Mouse (Mus musculus): ENCODE data around the gene Btbd11. TPM values are rescaled to one million over a fixed set of nuclear protein-coding genes. Genes with fewer than 3 reads are reported as not detected.
A peak's percentile ranks its signal among the peaks of the same experiment; 100 is the strongest.

Gene Btbd11
- polyA plus RNA-seq, 1 experiment from 2014 or later, result 6.5 TPM

DNA sequence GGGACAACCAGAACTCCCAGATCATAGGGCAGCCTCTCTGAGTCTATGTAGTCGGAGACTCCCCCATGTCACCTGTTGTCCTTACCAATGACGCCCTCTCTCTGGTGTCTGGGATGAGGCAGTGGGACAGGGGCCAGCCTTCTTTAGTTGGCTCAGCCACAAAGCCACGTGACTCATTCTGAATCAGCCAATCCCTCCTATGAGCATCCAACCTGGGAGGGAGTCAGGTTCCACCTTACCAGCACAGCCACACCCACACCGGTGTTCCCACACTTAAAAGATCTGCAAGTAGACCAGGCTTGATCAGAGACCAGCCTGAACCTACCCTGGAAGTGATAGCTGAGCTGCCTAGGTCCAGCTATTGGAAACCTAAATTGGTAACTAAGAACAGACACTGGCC is 141.1 kb downstream of the Btbd11 start:
- 0 out of 2 replicates have a peak, but pooled peaks cover 2% of the 10 kb centered on the region for H3K4me1 ChIP-seq (replicated peaks; ENCODE audit: control insufficient read depth, insufficient read depth, low read length)
- 69% methylated on average over 4 of the region's 4 CpGs for WGBS
- H3K36me3 ChIP-seq (ENCODE audit: control insufficient read depth, insufficient read depth, low read length), result no peaks in the 10 kb centered on the region
- H3K9ac ChIP-seq (ENCODE audit: low read length), result no peak overlapping the region
- no peak overlapping the region for H3K27ac ChIP-seq (ENCODE audit: low read depth, low read length)
- no peak for ATAC-seq (replicated peaks; ENCODE audit: low FRiP score)
- no peak for DNase-seq (ENCODE audit: low spot score)
- no peak overlapping the region for H3K4me3 ChIP-seq (ENCODE audit: low read depth, low read length)
- H3K4me2 ChIP-seq (ENCODE audit: low read depth, low read length, severe bottlenecking), result no peak overlapping the region
- no peaks in the 10 kb centered on the region for H3K9me3 ChIP-seq (ENCODE audit: control insufficient read depth, low read length)
- H3K27me3 ChIP-seq (ENCODE audit: control insufficient read depth, insufficient read depth, low read length), result no peaks in the 10 kb centered on the region

GRCm38 (mm10) chr10:85533192-85533710 is 146.6 kb downstream of the Btbd11 start:
- Histone ChIP-seq H3K9me3 (ENCODE audit: control insufficient read depth, low read length) (no peaks in the 10 kb centered on the region), H3K27me3 (ENCODE audit: control insufficient read depth, insufficient read depth, low read length) (no peaks in the 10 kb centered on the region), H3K4me3 (ENCODE audit: low read depth, low read length) (no peak overlapping the region), H3K9ac (ENCODE audit: low read length) (no peak overlapping the region), H3K4me2 (ENCODE audit: low read depth, low read length, severe bottlenecking) (no peak overlapping the region), H3K27ac (ENCODE audit: low read depth, low read length) (no peak overlapping the region), H3K36me3 (ENCODE audit: control insufficient read depth, insufficient read depth, low read length) (no peaks in the 10 kb centered on the region), H3K4me1 (replicated peaks; ENCODE audit: control insufficient read depth, insufficient read depth, low read length) (no peaks in the 10 kb centered on the region)
- WGBS, result 47% methylated on average over 7 of the region's 7 CpGs
- DNase-seq (ENCODE audit: low spot score), result no peak
- ATAC-seq (replicated peaks; ENCODE audit: low FRiP score), result no peak

- Histone ChIP-seq H3K4me3 (ENCODE audit: low read depth, low read length) (no peak overlapping the region), H3K9me3 (ENCODE audit: control insufficient read depth, low read length) (no peaks in the 10 kb centered on the region), H3K4me1 (replicated peaks; ENCODE audit: control insufficient read depth, insufficient read depth, low read length) (peaks cover 10% of the 10 kb centered on the region; the same call in 1 of the 2 replicates), H3K27me3 (ENCODE audit: control insufficient read depth, insufficient read depth, low read length) (no peaks in the 10 kb centered on the region), H3K36me3 (ENCODE audit: control insufficient read depth, insufficient read depth, low read length) (no peaks in the 10 kb centered on the region), H3K4me2 (ENCODE audit: low read depth, low read length, severe bottlenecking) (no peak overlapping the region), H3K27ac (ENCODE audit: low read depth, low read length) (no peak overlapping the region), H3K9ac (ENCODE audit: low read length) (no peak overlapping the region)
- DNase-seq (ENCODE audit: low spot score), result no peak
- ATAC-seq (replicated peaks; ENCODE audit: low FRiP score), result no peak
- 90% methylated on average over 11 of the region's 11 CpGs for WGBS
Observed at GRCm38 (mm10) chr10:85538051-85538753, 151.6 kb downstream of the Btbd11 start.

GRCm38 (mm10) chr10:85539510-85540120 is 153.0 kb downstream of the Btbd11 start:
- H3K9me3 ChIP-seq (ENCODE audit: control insufficient read depth, low read length), result no peaks in the 10 kb centered on the region
- H3K4me2 ChIP-seq (ENCODE audit: low read depth, low read length, severe bottlenecking), result no peak overlapping the region
- no peaks in the 10 kb centered on the region for H3K36me3 ChIP-seq (ENCODE audit: control insufficient read depth, insufficient read depth, low read length)
- H3K9ac ChIP-seq (ENCODE audit: low read length), result no peak overlapping the region; the same call in 1 of the 2 replicates
- H3K4me1 ChIP-seq (replicated peaks; ENCODE audit: control insufficient read depth, insufficient read depth, low read length), result peaks cover 10% of the 10 kb centered on the region; the same call in 1 of the 2 replicates
- DNase-seq (ENCODE audit: low spot score), result no peak
- peak; percentile 60 for ATAC-seq (replicated peaks; ENCODE audit: low FRiP score)
- WGBS, result 10% methylated on average over 8 of the region's 8 CpGs
- no peaks in the 10 kb centered on the region for H3K27me3 ChIP-seq (ENCODE audit: control insufficient read depth, insufficient read depth, low read length)
- peak overlapping the region; percentile 41; the same call in 1 of the 2 replicates for H3K27ac ChIP-seq (ENCODE audit: low read depth, low read length)
- no peak overlapping the region for H3K4me3 ChIP-seq (ENCODE audit: low read depth, low read length)

DNA sequence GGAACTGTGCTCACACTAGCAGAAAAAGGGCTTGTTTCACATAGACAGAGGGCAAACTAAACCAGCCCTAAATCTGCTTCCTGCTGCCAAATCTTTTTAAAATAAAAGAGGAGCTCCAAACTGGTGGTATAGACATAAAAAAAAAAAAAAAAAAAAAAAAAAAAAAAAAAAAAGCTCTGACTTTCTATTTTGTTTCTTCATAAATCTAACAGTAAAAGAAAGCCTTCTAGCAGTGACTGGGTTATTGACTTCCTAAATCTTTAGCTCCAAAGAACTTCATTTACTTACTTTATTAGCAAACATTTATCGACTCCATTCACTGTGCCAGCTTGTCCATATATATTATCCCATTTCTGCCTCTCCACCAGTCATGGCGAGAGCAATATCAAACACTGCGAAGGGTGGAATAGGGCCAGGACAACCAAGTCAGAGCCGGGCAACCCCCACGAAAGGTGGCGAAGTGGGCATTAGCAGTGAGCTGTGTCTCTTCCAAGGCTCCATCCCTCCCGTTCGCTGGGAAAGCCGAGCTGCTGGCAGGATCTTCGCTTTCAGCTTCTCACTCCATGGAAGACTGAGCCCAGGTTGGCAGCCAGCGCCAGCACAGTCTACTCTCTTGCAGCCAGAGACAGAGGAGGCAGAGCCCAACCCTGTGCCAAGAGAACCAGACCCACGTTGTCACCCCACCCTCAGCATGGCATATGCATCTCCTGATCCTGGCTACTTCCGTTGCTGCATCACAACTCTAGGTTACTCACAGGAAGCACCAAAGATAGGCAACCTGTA is 153.9 kb downstream of the Btbd11 start:
- no peak overlapping the region for H3K27ac ChIP-seq (ENCODE audit: low read depth, low read length)
- 93% methylated on average over 13 of the region's 13 CpGs for WGBS

DNA sequence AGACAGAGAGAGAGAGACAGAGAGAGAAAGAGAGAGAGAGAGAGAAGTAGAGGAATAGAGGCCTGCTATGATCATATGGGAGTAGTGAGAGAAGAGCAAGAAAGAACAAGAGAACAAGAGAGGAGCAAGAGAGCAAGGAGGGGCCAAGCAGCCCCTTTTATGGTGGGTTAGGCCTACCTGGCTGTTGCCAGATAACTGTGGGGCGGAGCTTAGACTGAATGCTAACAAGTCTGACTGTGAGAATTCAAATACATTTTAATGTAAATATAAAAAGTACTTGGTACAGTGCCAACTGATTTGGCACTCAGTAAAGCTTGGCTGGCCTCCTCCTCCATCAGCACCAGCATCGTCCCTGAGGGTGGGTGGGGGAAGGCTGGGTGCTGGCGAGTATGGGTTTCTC is 154.9 kb downstream of the Btbd11 start:
- H3K9me3 ChIP-seq (ENCODE audit: control insufficient read depth, low read length), result no peaks in the 10 kb centered on the region
- ATAC-seq (replicated peaks; ENCODE audit: low FRiP score) (no peak), DNase-seq (ENCODE audit: low spot score) (no peak)
- H3K9ac ChIP-seq (ENCODE audit: low read length), result no peak overlapping the region
- peaks cover 10% of the 10 kb centered on the region; the same call in 1 of the 2 replicates for H3K4me1 ChIP-seq (replicated peaks; ENCODE audit: control insufficient read depth, insufficient read depth, low read length)
- no peaks in the 10 kb centered on the region for H3K36me3 ChIP-seq (ENCODE audit: control insufficient read depth, insufficient read depth, low read length)
- no peak overlapping the region for H3K4me3 ChIP-seq (ENCODE audit: low read depth, low read length)
- no peak overlapping the region for H3K27ac ChIP-seq (ENCODE audit: low read depth, low read length)
- WGBS, result 88% methylated on average over 3 of the region's 3 CpGs
- no peaks in the 10 kb centered on the region for H3K27me3 ChIP-seq (ENCODE audit: control insufficient read depth, insufficient read depth, low read length)
- H3K4me2 ChIP-seq (ENCODE audit: low read depth, low read length, severe bottlenecking), result no peak overlapping the region

More for the DNA sequence above, 153.9 kb downstream of the Btbd11 start:
- no peaks in the 10 kb centered on the region for H3K27me3 ChIP-seq (ENCODE audit: control insufficient read depth, insufficient read depth, low read length)
- H3K36me3 ChIP-seq (ENCODE audit: control insufficient read depth, insufficient read depth, low read length), result no peaks in the 10 kb centered on the region
- no peak overlapping the region for H3K4me3 ChIP-seq (ENCODE audit: low read depth, low read length)
- no peak overlapping the region for H3K4me2 ChIP-seq (ENCODE audit: low read depth, low read length, severe bottlenecking)
- no peaks in the 10 kb centered on the region for H3K9me3 ChIP-seq (ENCODE audit: control insufficient read depth, low read length)
- H3K4me1 ChIP-seq (replicated peaks; ENCODE audit: control insufficient read depth, insufficient read depth, low read length), result peaks cover 10% of the 10 kb centered on the region; the same call in 1 of the 2 replicates
- ATAC-seq (replicated peaks; ENCODE audit: low FRiP score) (no peak), DNase-seq (ENCODE audit: low spot score) (no peak)
- no peak overlapping the region; the same call in 1 of the 2 replicates for H3K9ac ChIP-seq (ENCODE audit: low read length)

- DNase-seq (ENCODE audit: low spot score) (no peak), ATAC-seq (replicated peaks; ENCODE audit: low FRiP score) (no peak)
- Histone ChIP-seq H3K4me3 (ENCODE audit: low read depth, low read length) (no peak overlapping the region), H3K36me3 (ENCODE audit: control insufficient read depth, insufficient read depth, low read length) (no peaks in the 10 kb centered on the region), H3K4me1 (replicated peaks; ENCODE audit: control insufficient read depth, insufficient read depth, low read length) (peaks cover 10% of the 10 kb centered on the region; the same call in 1 of the 2 replicates), H3K9ac (ENCODE audit: low read length) (no peak overlapping the region), H3K4me2 (ENCODE audit: low read depth, low read length, severe bottlenecking) (no peak overlapping the region), H3K27me3 (ENCODE audit: control insufficient read depth, insufficient read depth, low read length) (no peaks in the 10 kb centered on the region), H3K9me3 (ENCODE audit: control insufficient read depth, low read length) (no peaks in the 10 kb centered on the region), H3K27ac (ENCODE audit: low read depth, low read length) (no peak overlapping the region)
- 94% methylated on average over 14 of the region's 14 CpGs for WGBS
Observed at GRCm38 (mm10) chr10:85541892-85542630, 155.4 kb downstream of the Btbd11 start.

GRCm38 (mm10) chr10:85543281-85543680 is 156.7 kb downstream of the Btbd11 start:
- no peak overlapping the region for H3K27ac ChIP-seq (ENCODE audit: low read depth, low read length)
- no peak for ATAC-seq (replicated peaks; ENCODE audit: low FRiP score)
- no peak overlapping the region for H3K9ac ChIP-seq (ENCODE audit: low read length)
- DNase-seq (ENCODE audit: low spot score), result no peak
- H3K9me3 ChIP-seq (ENCODE audit: control insufficient read depth, low read length), result no peaks in the 10 kb centered on the region
- H3K4me3 ChIP-seq (ENCODE audit: low read depth, low read length), result no peak overlapping the region
- peaks cover 10% of the 10 kb centered on the region; the same call in 1 of the 2 replicates for H3K4me1 ChIP-seq (replicated peaks; ENCODE audit: control insufficient read depth, insufficient read depth, low read length)
- no peak overlapping the region for H3K4me2 ChIP-seq (ENCODE audit: low read depth, low read length, severe bottlenecking)
- no peaks in the 10 kb centered on the region for H3K27me3 ChIP-seq (ENCODE audit: control insufficient read depth, insufficient read depth, low read length)
- no peaks in the 10 kb centered on the region for H3K36me3 ChIP-seq (ENCODE audit: control insufficient read depth, insufficient read depth, low read length)
- WGBS, result 84% methylated on average over 2 of the region's 2 CpGs

Measured in forebrain, embryonic 11.5 days (tissue).